Mouse (Mus musculus): Measurements from ENCODE around the gene 1700034J05Rik. TPM values are rescaled to one million over a fixed set of nuclear protein-coding genes. Genes with fewer than 3 reads are reported as not detected.

The 1700034J05Rik gene
- polyA plus RNA-seq, 1 experiment from 2014 or later: 0.42 TPM

DNA sequence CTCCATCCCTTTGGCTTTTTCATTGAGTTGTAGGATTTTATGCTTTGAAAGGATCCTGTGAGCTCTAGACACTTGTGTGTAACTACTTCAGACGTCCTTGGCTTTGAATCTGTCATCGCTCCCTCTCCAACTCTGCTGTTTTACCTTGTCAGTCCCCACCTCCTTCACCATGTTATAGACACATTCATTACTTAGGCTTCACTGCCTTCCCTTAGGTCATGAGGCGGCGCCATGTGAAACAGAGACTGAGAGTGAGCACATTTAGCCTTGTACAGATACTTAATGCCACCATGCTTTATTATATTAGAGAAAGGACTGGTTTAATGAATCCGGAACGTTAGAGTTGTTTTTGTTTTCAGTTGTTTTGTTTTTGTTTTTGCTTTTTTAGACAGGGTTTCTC is 17.8 kb upstream of the 1700034J05Rik start:
- Histone ChIP-seq H3K27ac (ENCODE audit: low read depth, low read length) (no peak overlapping the region), H3K27me3 (ENCODE audit: control insufficient read depth, insufficient read depth, low read length) (no peaks in the 10 kb centered on the region), H3K9ac (ENCODE audit: low read depth, low read length) (no peak overlapping the region), H3K4me1 (ENCODE audit: control insufficient read depth, insufficient read depth, low read length) (peaks cover 18% of the 10 kb centered on the region), H3K36me3 (ENCODE audit: control insufficient read depth, insufficient read depth, low read length) (no peaks in the 10 kb centered on the region), H3K4me3 (ENCODE audit: low read depth, low read length) (no peak overlapping the region), H3K4me2 (no peak overlapping the region), H3K9me3 (replicated peaks; ENCODE audit: control insufficient read depth, low read length) (no peaks in the 10 kb centered on the region)
- ATAC-seq (replicated peaks; ENCODE audit: insufficient number of reproducible peaks, low FRiP score, low TSS enrichment): no peak
- 58% methylated on average over 6 of the region's 6 CpGs for WGBS (ENCODE audit: insufficient replicate concordance)

DNA sequence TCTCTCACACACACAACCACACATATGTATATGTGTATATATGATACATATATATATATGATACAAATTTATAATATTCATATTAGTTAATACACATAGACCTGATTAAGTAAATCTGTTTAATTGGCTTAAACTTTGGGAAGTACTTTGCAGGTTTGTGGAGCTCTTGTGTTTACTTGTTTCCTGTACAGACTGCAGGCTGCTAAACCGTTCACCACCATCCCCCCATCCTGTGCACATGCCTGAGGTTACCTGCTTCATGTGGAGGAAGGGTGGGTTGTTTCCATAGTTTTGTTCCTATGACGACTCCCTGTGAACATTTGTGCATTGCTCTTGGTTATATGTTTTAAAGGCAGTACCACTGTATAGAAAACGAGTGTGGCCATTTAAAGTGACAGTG is 17.1 kb upstream of the 1700034J05Rik start:
- Histone ChIP-seq H3K4me3 (ENCODE audit: low read depth, low read length) (no peak overlapping the region), H3K36me3 (ENCODE audit: control insufficient read depth, insufficient read depth, low read length) (no peaks in the 10 kb centered on the region), H3K9me3 (replicated peaks; ENCODE audit: control insufficient read depth, low read length) (no peaks in the 10 kb centered on the region), H3K27me3 (ENCODE audit: control insufficient read depth, insufficient read depth, low read length) (no peaks in the 10 kb centered on the region), H3K4me1 (ENCODE audit: control insufficient read depth, insufficient read depth, low read length) (peaks cover 17% of the 10 kb centered on the region), H3K27ac (ENCODE audit: low read depth, low read length) (no peak overlapping the region), H3K4me2 (no peak overlapping the region), H3K9ac (ENCODE audit: low read depth, low read length) (no peak overlapping the region)
- WGBS (ENCODE audit: insufficient replicate concordance): 61% methylated on average over 3 of the region's 3 CpGs
- ATAC-seq (replicated peaks; ENCODE audit: insufficient number of reproducible peaks, low FRiP score, low TSS enrichment): no peak

DNA sequence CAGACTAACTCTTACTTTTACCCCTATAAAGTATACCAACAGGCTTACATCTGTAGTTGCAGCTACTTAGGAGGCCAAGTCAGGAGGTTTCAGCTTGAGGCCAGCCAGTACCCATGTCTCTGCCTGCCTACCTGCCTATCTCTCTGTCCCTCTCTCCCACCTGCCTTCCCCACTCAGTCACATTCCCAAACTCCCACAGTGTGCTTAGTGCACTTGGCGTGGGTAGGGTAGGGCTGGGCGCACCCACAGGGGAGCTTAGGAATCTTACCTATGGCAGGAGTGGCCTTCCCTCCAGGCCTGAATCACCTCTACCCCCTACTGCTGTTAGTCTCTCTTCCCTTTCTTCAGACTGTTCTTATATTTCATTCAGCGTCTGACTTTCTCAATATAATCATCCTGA is 16.6 kb upstream of the 1700034J05Rik start:
- H3K9ac ChIP-seq (ENCODE audit: low read depth, low read length): no peak overlapping the region
- no peaks in the 10 kb centered on the region for H3K9me3 ChIP-seq (replicated peaks; ENCODE audit: control insufficient read depth, low read length)
- H3K4me2 ChIP-seq: no peak overlapping the region
- no peaks in the 10 kb centered on the region for H3K27me3 ChIP-seq (ENCODE audit: control insufficient read depth, insufficient read depth, low read length)
- ATAC-seq (replicated peaks; ENCODE audit: insufficient number of reproducible peaks, low FRiP score, low TSS enrichment): no peak
- H3K4me1 ChIP-seq (ENCODE audit: control insufficient read depth, insufficient read depth, low read length): peaks cover 20% of the 10 kb centered on the region
- H3K4me3 ChIP-seq (ENCODE audit: low read depth, low read length): no peak overlapping the region
- no peaks in the 10 kb centered on the region for H3K36me3 ChIP-seq (ENCODE audit: control insufficient read depth, insufficient read depth, low read length)
- no peak overlapping the region for H3K27ac ChIP-seq (ENCODE audit: low read depth, low read length)
- WGBS (ENCODE audit: insufficient replicate concordance): 74% methylated on average over 3 of the region's 3 CpGs

DNA sequence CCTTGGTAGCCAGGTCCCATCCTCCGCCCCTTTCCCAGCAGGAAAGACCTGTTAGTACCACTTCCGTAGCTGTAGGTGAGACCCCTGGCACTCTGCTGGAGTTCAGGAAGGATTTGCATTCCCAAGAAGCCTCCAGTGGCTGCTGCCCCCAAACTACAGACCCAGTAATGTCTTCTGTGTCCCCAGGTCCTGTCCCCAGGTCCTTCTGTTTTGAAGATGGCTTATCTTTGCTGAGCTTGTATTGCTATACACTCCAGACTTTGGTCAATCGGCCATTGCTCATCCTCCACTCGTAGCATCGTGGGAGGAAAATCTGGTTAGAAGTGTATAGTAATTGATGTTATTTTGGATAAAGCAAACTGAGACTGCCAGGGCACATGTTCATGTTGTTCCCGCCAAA is 13.6 kb upstream of the 1700034J05Rik start:
- H3K4me1 ChIP-seq (ENCODE audit: control insufficient read depth, insufficient read depth, low read length): peaks cover 18% of the 10 kb centered on the region
- no peak overlapping the region for H3K4me3 ChIP-seq (ENCODE audit: low read depth, low read length)
- no peak for ATAC-seq (replicated peaks; ENCODE audit: insufficient number of reproducible peaks, low FRiP score, low TSS enrichment)
- H3K27ac ChIP-seq (ENCODE audit: low read depth, low read length): no peak overlapping the region
- H3K36me3 ChIP-seq (ENCODE audit: control insufficient read depth, insufficient read depth, low read length): no peaks in the 10 kb centered on the region
- H3K9ac ChIP-seq (ENCODE audit: low read depth, low read length): no peak overlapping the region
- H3K9me3 ChIP-seq (replicated peaks; ENCODE audit: control insufficient read depth, low read length): no peaks in the 10 kb centered on the region
- no peak overlapping the region for H3K4me2 ChIP-seq
- H3K27me3 ChIP-seq (ENCODE audit: control insufficient read depth, insufficient read depth, low read length): no peaks in the 10 kb centered on the region
- 69% methylated on average over 6 of the region's 6 CpGs for WGBS (ENCODE audit: insufficient replicate concordance)

DNA sequence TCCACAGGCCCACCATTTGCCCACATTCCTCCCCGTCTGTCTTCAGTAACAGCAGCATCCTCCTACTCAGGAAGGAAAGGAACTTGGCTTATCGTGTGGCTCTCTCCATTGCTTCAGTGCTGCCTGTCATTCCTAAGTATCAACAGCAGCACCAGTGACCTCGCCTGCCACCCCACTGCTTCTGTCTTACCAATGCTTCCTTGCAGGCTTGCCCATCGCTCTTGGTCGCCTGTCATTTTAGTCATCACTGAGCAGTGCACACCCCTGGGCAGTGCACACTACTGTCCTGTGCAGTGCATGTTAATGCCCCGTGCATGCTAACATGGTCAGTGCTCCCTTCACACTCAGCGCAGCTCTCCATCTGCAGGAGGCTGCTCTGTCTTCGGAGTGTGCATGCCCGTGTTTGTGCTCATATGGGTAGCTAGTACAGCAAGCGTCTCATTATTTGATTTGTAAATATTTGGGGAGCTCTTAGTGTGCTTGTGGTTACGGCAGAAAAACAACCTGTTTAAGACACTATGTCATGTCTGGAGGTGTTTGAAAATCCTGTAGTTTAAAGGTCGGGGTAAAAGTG is 12.3 kb upstream of the 1700034J05Rik start:
- 47% methylated on average over 12 of the region's 12 CpGs for WGBS (ENCODE audit: insufficient replicate concordance)
- Histone ChIP-seq H3K9ac (ENCODE audit: low read depth, low read length) (no peak overlapping the region), H3K27ac (ENCODE audit: low read depth, low read length) (no peak overlapping the region; the same call in 1 of the 2 replicates), H3K36me3 (ENCODE audit: control insufficient read depth, insufficient read depth, low read length) (no peaks in the 10 kb centered on the region), H3K9me3 (replicated peaks; ENCODE audit: control insufficient read depth, low read length) (no peaks in the 10 kb centered on the region), H3K4me3 (ENCODE audit: low read depth, low read length) (no peak overlapping the region), H3K27me3 (ENCODE audit: control insufficient read depth, insufficient read depth, low read length) (no peaks in the 10 kb centered on the region), H3K4me1 (ENCODE audit: control insufficient read depth, insufficient read depth, low read length) (peaks cover 27% of the 10 kb centered on the region), H3K4me2 (no peak overlapping the region)
- ATAC-seq (replicated peaks; ENCODE audit: insufficient number of reproducible peaks, low FRiP score, low TSS enrichment): 0 out of 2 replicates have a peak, but pooled peaks have one; percentile 24

DNA sequence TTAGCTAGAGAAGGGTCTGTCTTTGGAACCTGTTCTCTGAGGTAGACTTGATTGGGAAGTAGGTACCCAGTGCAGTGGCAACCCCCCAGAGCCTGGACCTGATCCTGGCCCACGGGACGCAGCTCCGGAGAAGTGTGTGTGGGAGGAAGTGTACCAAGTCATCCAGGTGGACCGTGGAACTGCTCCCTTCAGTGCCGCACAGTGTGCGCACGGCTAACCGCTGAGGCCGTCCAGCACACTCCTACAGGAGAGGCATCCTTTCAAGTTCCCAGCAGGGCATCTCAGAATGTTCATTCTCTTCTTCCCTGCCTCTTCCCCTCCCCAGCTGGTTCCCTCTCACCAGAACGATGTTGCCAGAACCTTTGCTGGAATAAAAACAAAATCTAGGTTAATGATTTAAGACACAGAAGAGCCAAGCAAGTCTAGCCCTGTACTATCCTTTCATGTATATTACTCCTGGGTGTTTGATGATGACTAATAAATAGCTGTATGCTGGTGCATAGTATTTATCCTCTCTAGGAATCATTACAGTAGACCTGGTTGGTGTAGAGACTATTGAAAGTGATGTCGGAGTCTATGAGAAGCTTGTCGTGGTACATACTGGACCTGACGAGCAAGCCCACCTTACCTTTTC is 11.0 kb upstream of the 1700034J05Rik start:
- H3K4me2 ChIP-seq: no peak overlapping the region

DNA sequence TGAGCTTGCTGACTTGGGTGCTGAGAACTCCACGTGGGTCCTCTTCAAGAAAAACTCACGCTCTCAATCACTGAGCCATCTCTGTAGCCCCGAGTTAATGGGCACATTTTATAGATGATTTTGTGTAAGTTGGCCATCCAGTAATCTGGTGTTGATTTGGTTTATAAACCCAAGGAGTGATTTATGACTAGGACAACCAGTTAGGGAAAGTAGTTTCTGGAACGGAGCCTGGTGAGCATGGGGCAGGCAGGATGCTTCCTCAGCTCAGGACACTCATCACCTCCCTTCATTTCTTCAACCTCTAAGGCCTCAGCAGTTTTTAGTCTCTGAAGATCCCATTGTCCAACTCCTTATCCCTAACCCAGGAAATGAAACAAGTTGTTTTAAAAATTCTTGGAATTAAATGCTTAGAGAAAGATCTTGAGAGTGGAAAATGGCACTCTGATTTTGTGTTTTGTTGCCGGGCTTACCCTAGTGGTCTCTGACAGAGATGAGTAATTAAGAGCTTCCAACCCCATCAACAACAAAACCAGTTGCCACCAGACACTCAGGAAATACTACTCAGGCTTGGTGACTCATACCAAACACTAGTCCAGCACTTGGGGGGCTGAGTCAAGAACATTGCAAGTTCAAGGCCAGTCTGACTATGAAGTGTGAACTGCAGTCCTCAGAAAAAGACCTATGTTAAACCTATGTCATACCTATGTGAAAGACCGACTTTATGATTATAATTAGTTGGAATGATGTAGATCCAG is 9.4 kb upstream of the 1700034J05Rik start:
- no peak overlapping the region for H3K27ac ChIP-seq (ENCODE audit: low read depth, low read length)
- peaks cover 44% of the 10 kb centered on the region for H3K4me1 ChIP-seq (ENCODE audit: control insufficient read depth, insufficient read depth, low read length)
- H3K9ac ChIP-seq (ENCODE audit: low read depth, low read length): no peak overlapping the region
- no peaks in the 10 kb centered on the region for H3K9me3 ChIP-seq (replicated peaks; ENCODE audit: control insufficient read depth, low read length)
- no peak overlapping the region for H3K4me2 ChIP-seq
- no peaks in the 10 kb centered on the region for H3K36me3 ChIP-seq (ENCODE audit: control insufficient read depth, insufficient read depth, low read length)
- H3K27me3 ChIP-seq (ENCODE audit: control insufficient read depth, insufficient read depth, low read length): no peaks in the 10 kb centered on the region
- WGBS (ENCODE audit: insufficient replicate concordance): 86% methylated on average over 6 of the region's 6 CpGs
- no peak for ATAC-seq (replicated peaks; ENCODE audit: insufficient number of reproducible peaks, low FRiP score, low TSS enrichment)
- no peak overlapping the region for H3K4me3 ChIP-seq (ENCODE audit: low read depth, low read length)

More for the DNA sequence above, 11.0 kb upstream of the 1700034J05Rik start:
- WGBS (ENCODE audit: insufficient replicate concordance): 90% methylated on average over 13 of the region's 13 CpGs
- Histone ChIP-seq H3K27ac (ENCODE audit: low read depth, low read length) (no peak overlapping the region), H3K27me3 (ENCODE audit: control insufficient read depth, insufficient read depth, low read length) (no peaks in the 10 kb centered on the region), H3K9me3 (replicated peaks; ENCODE audit: control insufficient read depth, low read length) (no peaks in the 10 kb centered on the region), H3K4me1 (ENCODE audit: control insufficient read depth, insufficient read depth, low read length) (peaks cover 38% of the 10 kb centered on the region), H3K36me3 (ENCODE audit: control insufficient read depth, insufficient read depth, low read length) (no peaks in the 10 kb centered on the region), H3K9ac (ENCODE audit: low read depth, low read length) (no peak overlapping the region), H3K4me3 (ENCODE audit: low read depth, low read length) (no peak overlapping the region)
- no peak for ATAC-seq (replicated peaks; ENCODE audit: insufficient number of reproducible peaks, low FRiP score, low TSS enrichment)

DNA sequence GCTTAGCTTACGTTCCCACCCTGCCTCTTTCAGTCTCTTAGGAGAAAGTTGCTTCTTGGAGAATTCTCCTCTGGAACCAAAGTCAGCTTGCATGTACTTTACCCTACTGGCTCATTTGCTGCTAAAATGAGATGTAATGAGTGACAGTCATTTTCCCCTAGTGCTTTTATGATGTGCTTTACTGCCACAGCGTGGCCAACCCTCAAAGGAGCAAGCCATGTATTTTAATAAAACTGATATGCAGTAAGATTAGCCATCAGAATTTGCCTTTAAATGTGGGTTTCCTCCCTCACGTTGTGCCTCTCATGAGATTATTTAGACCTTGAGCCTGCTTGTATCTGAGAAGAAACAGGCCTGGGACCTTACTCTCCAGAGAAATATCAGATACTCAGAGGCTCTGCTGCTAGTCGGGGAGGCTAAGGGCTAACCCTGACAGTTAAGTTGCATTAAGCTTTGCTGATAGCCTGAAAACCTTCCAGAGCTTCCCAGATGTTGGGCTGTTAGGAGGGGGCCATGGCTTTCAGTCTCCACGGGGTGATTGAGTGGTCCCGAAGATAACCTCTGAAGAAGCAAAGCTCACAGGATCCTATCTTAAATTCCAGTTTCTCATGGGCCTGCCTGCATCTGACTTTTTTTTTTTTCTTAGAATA is 7.7 kb upstream of the 1700034J05Rik start:
- 19% methylated on average over 6 of the region's 6 CpGs for WGBS (ENCODE audit: insufficient replicate concordance)
- no peak overlapping the region for H3K4me2 ChIP-seq
- no peak overlapping the region for H3K9ac ChIP-seq (ENCODE audit: low read depth, low read length)
- no peak overlapping the region for H3K4me3 ChIP-seq (ENCODE audit: low read depth, low read length)
- no peaks in the 10 kb centered on the region for H3K9me3 ChIP-seq (replicated peaks; ENCODE audit: control insufficient read depth, low read length)
- H3K4me1 ChIP-seq (ENCODE audit: control insufficient read depth, insufficient read depth, low read length): peaks cover 44% of the 10 kb centered on the region
- ATAC-seq (replicated peaks; ENCODE audit: insufficient number of reproducible peaks, low FRiP score, low TSS enrichment): no peak; the same call in 1 of the 2 replicates
- no peaks in the 10 kb centered on the region for H3K27me3 ChIP-seq (ENCODE audit: control insufficient read depth, insufficient read depth, low read length)
- peak overlapping the region; percentile 67; the same call in 1 of the 2 replicates for H3K27ac ChIP-seq (ENCODE audit: low read depth, low read length)
- H3K36me3 ChIP-seq (ENCODE audit: control insufficient read depth, insufficient read depth, low read length): no peaks in the 10 kb centered on the region

Data from heart, embryonic 11.5 days (tissue).